Mouse (Mus musculus): ENCODE data around the gene Fam107a.

Fam107a gene

DNA sequence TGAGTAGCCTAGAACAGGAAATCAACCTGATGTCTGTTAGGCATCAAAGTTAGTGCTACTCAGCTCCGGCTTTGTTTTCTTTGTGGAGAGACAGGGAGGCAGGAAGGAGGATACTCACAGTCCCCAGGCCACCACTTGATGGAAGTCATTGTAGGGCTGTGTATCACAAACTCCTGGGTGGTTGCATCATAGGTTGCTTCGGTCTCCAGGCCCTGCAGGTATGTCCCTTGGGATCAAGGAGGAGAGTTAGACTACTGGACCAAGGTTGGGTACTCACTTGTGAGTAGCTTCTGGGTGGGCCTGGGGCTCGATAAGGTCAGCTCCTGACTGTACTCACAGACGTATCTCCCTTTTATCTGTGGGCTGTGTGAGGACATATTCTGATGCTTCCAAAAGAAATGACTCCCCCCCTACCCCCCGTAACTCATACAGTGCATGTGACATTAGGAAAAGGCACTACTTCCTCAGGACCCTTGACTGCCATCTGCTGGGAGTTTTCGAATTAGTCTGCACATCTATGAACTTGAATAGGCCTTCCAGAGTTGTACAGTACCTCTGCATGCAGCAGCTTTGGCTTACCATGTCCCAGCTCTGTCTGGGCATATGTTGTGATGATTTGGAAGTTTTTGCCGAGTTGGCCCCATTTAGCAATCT, 62.6 kb downstream of the Fam107a start:
- peak; percentile 69 to 84 for DNase-seq

DNA sequence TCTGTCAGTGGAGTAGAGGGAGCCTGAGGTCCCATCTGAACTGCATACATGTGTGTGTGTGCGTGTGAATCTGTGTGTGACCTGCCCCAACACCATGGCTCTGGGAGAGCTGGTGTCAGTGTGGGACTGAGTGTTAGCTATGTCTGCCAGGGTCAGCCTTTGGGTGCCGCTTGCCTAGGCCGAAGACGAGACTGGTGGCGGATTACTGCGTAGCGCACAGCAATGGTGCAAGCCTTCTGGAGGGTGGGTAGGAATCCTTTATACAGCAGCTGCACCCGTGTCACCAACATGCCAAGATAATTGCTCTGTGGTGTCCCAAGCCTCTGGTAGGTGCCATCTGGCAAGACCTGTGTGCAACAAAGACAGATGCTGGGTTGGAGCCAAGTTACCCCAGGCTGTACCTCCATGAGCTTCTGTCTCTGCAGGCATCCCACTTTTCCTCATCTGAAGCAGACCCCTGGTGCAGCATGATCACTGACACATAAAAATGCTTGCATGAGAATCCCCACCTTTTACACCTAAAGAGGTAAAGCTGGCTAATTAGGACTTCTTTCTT, 66.4 kb downstream of the Fam107a start:
- peak; percentile 30 to 56 for DNase-seq

DNA sequence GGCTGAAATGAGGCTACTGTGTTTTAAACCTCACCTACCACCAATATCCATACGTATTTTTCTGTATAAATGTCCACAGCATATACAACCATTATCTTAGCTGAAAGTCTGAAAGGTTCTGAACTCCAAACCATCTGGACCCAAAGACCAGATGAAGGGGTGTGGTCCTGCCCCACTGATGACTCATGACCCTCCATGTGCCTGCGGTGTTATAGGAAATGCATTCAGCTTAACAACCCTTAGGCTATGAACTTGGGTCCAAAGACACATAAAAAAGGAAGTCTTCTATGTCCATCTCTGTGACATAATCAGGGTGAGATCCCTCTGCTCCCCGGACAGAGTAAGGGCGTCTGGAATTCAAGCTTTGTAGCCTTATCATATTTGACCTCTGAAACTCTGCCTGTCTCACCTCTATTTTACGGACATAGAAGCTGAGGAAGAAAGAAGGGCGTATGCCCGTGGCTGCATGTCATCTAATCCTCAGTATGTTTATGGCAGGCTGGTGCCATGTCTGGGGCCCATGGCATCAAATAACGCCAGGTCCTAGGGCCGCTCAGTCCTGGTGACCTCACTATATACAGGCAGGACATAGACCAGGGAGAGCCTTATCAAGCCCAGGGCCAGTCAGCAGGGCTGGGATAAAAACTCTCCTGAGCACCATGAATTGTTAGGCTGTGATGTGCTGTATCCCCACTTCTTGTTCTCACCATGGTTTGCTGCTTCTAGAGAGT, 67.5 kb downstream of the Fam107a start:
- no peak for DNase-seq

DNA sequence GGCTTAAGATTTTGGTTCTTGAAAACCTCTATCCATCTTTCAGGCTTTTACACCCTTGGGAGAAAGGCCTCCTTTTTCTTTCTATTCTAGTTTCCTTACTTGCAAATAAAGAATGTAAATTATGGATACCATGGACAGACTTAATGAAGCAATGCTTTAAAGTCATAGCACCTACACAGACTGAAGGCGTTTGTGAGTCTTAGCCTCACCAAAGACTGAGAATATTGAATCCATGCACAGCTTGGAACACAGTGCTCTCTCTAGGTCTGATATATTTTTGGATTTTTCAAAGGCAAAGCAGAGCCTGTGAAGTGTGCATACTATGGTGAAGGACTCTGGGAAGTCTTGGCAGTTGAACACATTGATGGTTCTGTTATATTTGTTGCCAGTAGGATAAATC, 68.6 kb downstream of the Fam107a start:
- no peak for DNase-seq

DNA sequence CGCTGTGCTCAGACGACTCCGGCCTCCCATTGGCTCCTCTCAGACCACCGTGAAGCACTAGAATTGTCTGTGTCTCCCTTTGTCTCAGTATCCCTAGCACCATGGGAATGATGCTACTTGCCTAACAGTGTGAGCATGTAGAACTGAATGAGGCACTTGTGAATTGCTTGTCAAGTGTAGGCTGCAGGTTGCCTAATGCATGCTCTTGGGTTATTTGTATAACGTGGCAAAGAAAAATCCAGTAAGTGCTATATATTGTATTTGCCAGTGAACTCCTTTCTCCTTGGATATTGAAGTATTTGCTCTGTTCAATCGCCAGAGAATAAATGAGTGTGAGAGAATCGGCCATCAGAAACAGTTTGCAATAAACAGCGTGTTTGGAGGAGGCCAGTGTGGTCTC, 70.9 kb downstream of the Fam107a start:
- DNase-seq = no peak
